Mouse (Mus musculus) layer of hippocampus, postnatal 10 days (tissue): Measurements from ENCODE around the gene Rdh12. TPM values are rescaled to one million over a fixed set of nuclear protein-coding genes. Genes with fewer than 3 reads are reported as not detected.

Experiments
- DNase-seq, 2 experiments: peaks; one replicate each; pipeline ENCODE4 v3.0.0; 2021; ENCODE audit warnings: low spot score in 2 of 2
- total RNA-seq, 2 experiments: library from RNA; stranded (reverse); gene quantifications; 2 replicates each; pipeline ENCODE4 v1.2.3; 2021

Rdh12 gene
- total RNA-seq, 2 experiments from 2014 or later = 1.6 to 2.0 TPM

GRCm38 (mm10) chr12:79248110-79248509 lies 39.4 kb downstream of the Rdh12 start:
- DNase-seq = no peak

- DNase-seq = no peak
Observed at GRCm38 (mm10) chr12:79253294-79254053, 44.8 kb downstream of the Rdh12 start.

DNA sequence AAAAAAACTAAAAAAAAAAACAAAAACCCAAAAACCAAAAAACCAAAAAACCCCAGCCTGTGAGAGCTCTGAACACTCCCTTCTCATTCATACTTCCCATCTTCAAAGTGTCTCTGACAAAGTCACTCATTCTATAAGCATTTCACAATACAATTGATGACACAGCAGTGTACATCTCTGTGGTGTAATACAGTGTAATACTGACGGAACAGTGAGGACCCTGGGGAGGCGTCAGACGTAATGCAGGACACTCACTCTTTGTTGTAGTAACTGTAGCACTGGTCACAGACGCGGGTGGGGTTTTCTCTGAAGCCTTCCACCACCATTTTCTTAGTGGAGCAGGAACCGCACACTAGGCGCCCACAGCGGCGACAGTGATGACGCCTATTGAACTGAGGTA lies 46.3 kb downstream of the Rdh12 start:
- no peak for DNase-seq

- no peak for DNase-seq
Observed at GRCm38 (mm10) chr12:79260154-79260553, 51.4 kb downstream of the Rdh12 start.

- peak; percentile 32 to 39 for DNase-seq
Observed at GRCm38 (mm10) chr12:79261035-79261434, 52.3 kb downstream of the Rdh12 start.

Other genes with a start within 250 kb of the Rdh12 start
- 10 to 100 TPM; 88.7 to 96.9 TPM for gene Tmem229b, start 201.3 kb upstream of the Rdh12 start, total RNA-seq
- gene Plekhh1, start 179.8 kb upstream of the Rdh12 start, total RNA-seq = 1 to 10 TPM; 2.6 to 2.9 TPM
- 10 to 100 TPM in 1 of 2 experiments, 1 to 10 TPM in 1; 9.9 to 10.8 TPM for gene Pigh, start 119.3 kb upstream of the Rdh12 start, total RNA-seq
- gene Arg2, start 78.1 kb upstream of the Rdh12 start, total RNA-seq = 10 to 100 TPM; 10.4 to 11.4 TPM
- gene Vti1b, start 36.2 kb upstream of the Rdh12 start, total RNA-seq = 100 to 1,000 TPM; 137 to 139 TPM
- gene Rdh11, start 16.6 kb upstream of the Rdh12 start, total RNA-seq = 10 to 100 TPM; 30.0 to 30.5 TPM
- 10 to 100 TPM; 23.8 to 26.4 TPM for gene Zfyve26, start 87.4 kb downstream of the Rdh12 start, total RNA-seq
- gene Rad51b, start 88.4 kb downstream of the Rdh12 start, total RNA-seq = under 1 TPM; 0.47 to 0.69 TPM